Mouse (Mus musculus) midbrain, embryonic 13.5 days (tissue): Measurements from ENCODE around the gene Kcnj4. TPM values are rescaled to one million over a fixed set of nuclear protein-coding genes. Genes with fewer than 3 reads are reported as not detected.

ENCODE experiments used
- ATAC-seq: fragments of 200-750 bp; cut with Nextera tagmentation; 2 replicates; pipeline ENCODE4 v1.8.0; 2017; ENCODE audit warnings: mild to moderate bottlenecking, moderate TSS enrichment, moderate library complexity
- H3K27ac ChIP-seq: fragments of 300-500 bp; sonication (generic); 2 replicates; pipeline ENCODE4 v1.5.1; 2015; ENCODE audit warnings: inconsistent platforms, mild to moderate bottlenecking, moderate library complexity
- H3K27me3 ChIP-seq: fragments of 300-500 bp; sonication (generic); 2 replicates; pipeline ENCODE4 v1.6.1; 2015; ENCODE audit warnings: mild to moderate bottlenecking, inconsistent platforms
- H3K36me3 ChIP-seq: fragments of 300-500 bp; sonication (generic); 2 replicates; pipeline ENCODE4 v1.6.1; 2015; ENCODE audit warnings: mild to moderate bottlenecking, inconsistent platforms
- H3K4me1 ChIP-seq: fragments of 300-500 bp; sonication (generic); replicated peaks from 2 replicates; pipeline ENCODE4 v1.6.1; 2015; ENCODE audit warnings: inconsistent platforms
- H3K4me2 ChIP-seq: fragments of 300-500 bp; sonication (generic); replicated peaks from 2 replicates; pipeline ENCODE4 v1.6.1; 2015; ENCODE audit warnings: moderate library complexity, mild to moderate bottlenecking, inconsistent platforms
- H3K4me3 ChIP-seq: fragments of 300-500 bp; sonication (generic); replicated peaks from 2 replicates; pipeline ENCODE4 v1.5.1; 2015; ENCODE audit warnings: mild to moderate bottlenecking, inconsistent platforms
- H3K9ac ChIP-seq: fragments of 300-500 bp; sonication (generic); replicated peaks from 2 replicates; pipeline ENCODE4 v1.6.1; 2015; ENCODE audit warnings: mild to moderate bottlenecking, inconsistent platforms
- H3K9me3 ChIP-seq: fragments of 300-500 bp; sonication (generic); 2 replicates; pipeline ENCODE4 v1.6.1; 2016; ENCODE audit warnings: mild to moderate bottlenecking, inconsistent platforms
- WGBS: fragments of 180-500 bp; shearing (Covaris S2); methylation state at CpG from one replicate; pipeline ENCODE4 v1.1.7; 2015; 5-methylcytosine and 5-hydroxymethylcytosine counted together
- polyA plus RNA-seq: library from polyadenylated mRNA; unstranded; fragments of >200 nt; fragmentation: Nextera tagmentation; extraction: Ambion mirVana; gene quantifications from 2 replicates; pipeline ENCODE4 v1.2.1, GENCODE M21; 2015

Kcnj4 gene
- polyA plus RNA-seq, 1 experiment from 2014 or later, result not detected

- no peak overlapping the region for H3K4me2 ChIP-seq
- no peaks in the 10 kb centered on the region for H3K36me3 ChIP-seq
- peaks cover 26% of the 10 kb centered on the region for H3K4me1 ChIP-seq
- no peak overlapping the region for H3K9ac ChIP-seq
- no peak overlapping the region for H3K27ac ChIP-seq
- no peak for ATAC-seq
- 42% methylated on average over 7 of the region's 7 CpGs for WGBS
- no peaks in the 10 kb centered on the region for H3K9me3 ChIP-seq
- H3K4me3 ChIP-seq, result no peak overlapping the region
- no peaks in the 10 kb centered on the region for H3K27me3 ChIP-seq
These were observed 61.1 kb downstream of the Kcnj4 start for GRCm38 (mm10) chr15:79443856-79444410.

GRCm38 (mm10) chr15:79442961-79443518, 62.0 kb downstream of the Kcnj4 start:
- Histone ChIP-seq H3K36me3 (peaks cover 9% of the 10 kb centered on the region), H3K27ac (no peak overlapping the region), H3K4me1 (peaks cover 35% of the 10 kb centered on the region), H3K9me3 (no peaks in the 10 kb centered on the region), H3K27me3 (no peaks in the 10 kb centered on the region), H3K9ac (0 out of 2 replicates have a peak overlapping the region, but pooled peaks have one; percentile 99), H3K4me3 (no peak overlapping the region), H3K4me2 (peak overlapping the region; percentile 99; the same call in 1 of the 2 replicates)
- ATAC-seq, result no peak
- 79% methylated on average over 9 of the region's 9 CpGs for WGBS

- Histone ChIP-seq H3K4me3 (peak overlapping the region; percentile 93), H3K9ac (peak overlapping the region; percentile 99), H3K9me3 (no peaks in the 10 kb centered on the region), H3K4me2 (peak overlapping the region; percentile 99), H3K27ac (peak overlapping the region; percentile 95), H3K36me3 (peaks cover 17% of the 10 kb centered on the region), H3K4me1 (peaks cover 43% of the 10 kb centered on the region), H3K27me3 (no peaks in the 10 kb centered on the region)
- peak; percentile 34; the same call in 1 of the 2 replicates for ATAC-seq
- WGBS, result 0% methylated on average over 6 of the region's 6 CpGs
These were observed 62.8 kb downstream of the Kcnj4 start for GRCm38 (mm10) chr15:79442257-79442611.

GRCm38 (mm10) chr15:79441331-79442256, 63.4 kb downstream of the Kcnj4 start:
- ATAC-seq, result peak; percentile 78
- WGBS, result under 1% methylated on average over 84 of the region's 107 CpGs
- Histone ChIP-seq H3K4me3 (peak overlapping the region; percentile 93), H3K27ac (peak overlapping the region; percentile 95), H3K4me2 (peak overlapping the region; percentile 99), H3K4me1 (peaks cover 49% of the 10 kb centered on the region), H3K27me3 (no peaks in the 10 kb centered on the region), H3K36me3 (peaks cover 23% of the 10 kb centered on the region), H3K9ac (peak overlapping the region; percentile 99), H3K9me3 (no peaks in the 10 kb centered on the region)

- peak overlapping the region; percentile 93 for H3K4me3 ChIP-seq
- H3K9me3 ChIP-seq, result no peaks in the 10 kb centered on the region
- no peaks in the 10 kb centered on the region for H3K27me3 ChIP-seq
- peaks cover 57% of the 10 kb centered on the region for H3K4me1 ChIP-seq
- H3K27ac ChIP-seq, result peak overlapping the region; percentile 95
- H3K4me2 ChIP-seq, result peak overlapping the region; percentile 99
- ATAC-seq, result peak; percentile 49
- WGBS, result 23% methylated on average over 11 of the region's 11 CpGs
- H3K36me3 ChIP-seq, result peaks cover 31% of the 10 kb centered on the region
- peak overlapping the region; percentile 99 for H3K9ac ChIP-seq
These were observed 64.2 kb downstream of the Kcnj4 start for GRCm38 (mm10) chr15:79440651-79441330.

GRCm38 (mm10) chr15:79440223-79440622, 64.8 kb downstream of the Kcnj4 start:
- Histone ChIP-seq H3K9me3 (no peaks in the 10 kb centered on the region), H3K4me1 (peaks cover 63% of the 10 kb centered on the region), H3K4me2 (peak overlapping the region; percentile 99), H3K9ac (peak overlapping the region; percentile 99), H3K27ac (peak overlapping the region; percentile 14; the same call in 1 of the 2 replicates), H3K36me3 (peaks cover 37% of the 10 kb centered on the region), H3K27me3 (no peaks in the 10 kb centered on the region), H3K4me3 (peak overlapping the region; percentile 93)
- 78% methylated on average over 4 of the region's 4 CpGs for WGBS
- ATAC-seq, result no peak

GRCm38 (mm10) chr15:79439386-79439785, 65.7 kb downstream of the Kcnj4 start:
- Histone ChIP-seq H3K27me3 (no peaks in the 10 kb centered on the region), H3K9ac (peak overlapping the region; percentile 99), H3K4me1 (peaks cover 70% of the 10 kb centered on the region), H3K36me3 (peaks cover 45% of the 10 kb centered on the region), H3K9me3 (no peaks in the 10 kb centered on the region), H3K4me2 (peak overlapping the region; percentile 99), H3K27ac (peak overlapping the region; percentile 30; the same call in 1 of the 2 replicates), H3K4me3 (peak overlapping the region; percentile 93)
- 81% methylated on average over 4 of the region's 4 CpGs for WGBS
- no peak for ATAC-seq

GRCm38 (mm10) chr15:79438816-79439215, 66.2 kb downstream of the Kcnj4 start:
- Histone ChIP-seq H3K36me3 (peaks cover 51% of the 10 kb centered on the region), H3K4me3 (peak overlapping the region; percentile 93), H3K27me3 (no peaks in the 10 kb centered on the region)

GRCm38 (mm10) chr15:79438209-79438810, 66.7 kb downstream of the Kcnj4 start:
- H3K36me3 ChIP-seq, result peaks cover 55% of the 10 kb centered on the region
- ATAC-seq, result no peak
- peak overlapping the region; percentile 93; the same call in 1 of the 2 replicates for H3K4me3 ChIP-seq
- no peak overlapping the region for H3K27ac ChIP-seq
- H3K27me3 ChIP-seq, result no peaks in the 10 kb centered on the region
- 85% methylated on average over 6 of the region's 6 CpGs for WGBS
- H3K4me2 ChIP-seq, result peak overlapping the region; percentile 99
- peak overlapping the region; percentile 99 for H3K9ac ChIP-seq
- peaks cover 77% of the 10 kb centered on the region for H3K4me1 ChIP-seq
- no peaks in the 10 kb centered on the region for H3K9me3 ChIP-seq

More at GRCm38 (mm10) chr15:79438816-79439215, 66.2 kb downstream of the Kcnj4 start:
- peaks cover 74% of the 10 kb centered on the region for H3K4me1 ChIP-seq
- WGBS, result 88% methylated on average over 8 of the region's 8 CpGs
- H3K4me2 ChIP-seq, result peak overlapping the region; percentile 99
- no peak overlapping the region for H3K27ac ChIP-seq
- no peaks in the 10 kb centered on the region for H3K9me3 ChIP-seq
- H3K9ac ChIP-seq, result peak overlapping the region; percentile 99
- no peak for ATAC-seq

- Histone ChIP-seq H3K4me3 (no peak overlapping the region), H3K9ac (no peak overlapping the region; the same call in 1 of the 2 replicates), H3K27me3 (no peaks in the 10 kb centered on the region), H3K9me3 (no peaks in the 10 kb centered on the region), H3K4me1 (peaks cover 81% of the 10 kb centered on the region), H3K36me3 (peaks cover 62% of the 10 kb centered on the region), H3K4me2 (no peak overlapping the region), H3K27ac (no peak overlapping the region)
- 92% methylated on average over 12 of the region's 12 CpGs for WGBS
- no peak for ATAC-seq
These were observed 67.4 kb downstream of the Kcnj4 start for GRCm38 (mm10) chr15:79437541-79438208.

GRCm38 (mm10) chr15:79436481-79436921, 68.5 kb downstream of the Kcnj4 start:
- Histone ChIP-seq H3K4me2 (peak overlapping the region; percentile 25), H3K9me3 (no peaks in the 10 kb centered on the region), H3K27me3 (no peaks in the 10 kb centered on the region), H3K4me3 (no peak overlapping the region), H3K27ac (no peak overlapping the region), H3K9ac (peak overlapping the region; percentile 33; the same call in 1 of the 2 replicates), H3K36me3 (peaks cover 73% of the 10 kb centered on the region), H3K4me1 (peaks cover 83% of the 10 kb centered on the region)
- 64% methylated on average over 7 of the region's 7 CpGs for WGBS
- no peak for ATAC-seq
